Mouse (Mus musculus) cerebellum, adult 2 months (tissue): Measurements from ENCODE around the gene Lrrc74a.

Experiments used
- CTCF ChIP-seq: fragments of 200-500 bp; IDR thresholded peaks from 2 replicates; pipeline ENCODE4 v1.5.1; 2011; ENCODE audit warnings: low read depth, mild to moderate bottlenecking, control low read depth, low read length, moderate library complexity, borderline replicate concordance; ENCODE audit not compliant: insufficient read depth
- POLR2A ChIP-seq: fragments of 200-500 bp; IDR thresholded peaks from 2 replicates; pipeline ENCODE4 v1.6.1; 2011; ENCODE audit warnings: low read length, control low read depth, borderline replicate concordance; ENCODE audit not compliant: insufficient read depth

- TF ChIP-seq POLR2A (no peak), CTCF (no peak)
Measured at GRCm38 (mm10) chr12:86716962-86717361, 17.2 kb upstream of the Lrrc74a start.
